Mouse (Mus musculus): ENCODE measurements around the gene Dnah8. TPM values are rescaled to one million over a fixed set of nuclear protein-coding genes. Genes with fewer than 3 reads are reported as not detected.

Dnah8 gene
- total and polyA plus RNA-seq, 3 experiments: 15.4 to 143 (median 19.5) TPM

- H3K9me3 ChIP-seq (replicated peaks; ENCODE audit: insufficient read depth, low read length): no peaks in the 10 kb centered on the region
- no peaks in the 10 kb centered on the region for H3K79me2 ChIP-seq (ENCODE audit: control insufficient read depth, insufficient read depth, low read length, poor library complexity)
- H3K27me3 ChIP-seq (ENCODE audit: control insufficient read depth in 1 of 2, insufficient read depth in 2 of 2, low read length in 2 of 2): no peaks in the 10 kb centered on the region
- TF ChIP-seq KAT2A (conservative IDR thresholded peaks at IDR 0.05; ENCODE audit: low read depth, low read length): no peak
- TF ChIP-seq CHD2 (IDR thresholded peaks at IDR 0.05; ENCODE audit: low read length): no peak
- TF ChIP-seq MAFK (IDR thresholded peaks at IDR 0.05; ENCODE audit: borderline replicate concordance, low read depth, low read length): no peak
- TF ChIP-seq MXI1 (IDR thresholded peaks at IDR 0.05; ENCODE audit: low read depth, low read length): no peak
- no peak for TF ChIP-seq RAD21 (IDR thresholded peaks at IDR 0.05; ENCODE audit: low read depth, low read length)
- no peak for TF ChIP-seq HCFC1 (IDR thresholded peaks at IDR 0.05; ENCODE audit: low read depth, low read length)
- no peak for TF ChIP-seq SMC3 (IDR thresholded peaks at IDR 0.05; ENCODE audit: low read depth, low read length)
- no peak for TF ChIP-seq POLR2A (IDR thresholded peaks at IDR 0.05; ENCODE audit: control insufficient read depth in 1 of 2, insufficient read depth in 1 of 2, low read depth in 1 of 2, low read length in 2 of 2, poor library complexity in 1 of 2)
- TF ChIP-seq TAL1 (IDR thresholded peaks at IDR 0.05; ENCODE audit: low read length): no peak
- TF ChIP-seq MEF2A (IDR thresholded peaks at IDR 0.05; ENCODE audit: extremely low read depth, insufficient replicate concordance, low read depth, low read length, poor library complexity, severe bottlenecking): no peak
- TF ChIP-seq USF2 (IDR thresholded peaks at IDR 0.05; ENCODE audit: borderline replicate concordance in 1 of 2, insufficient read depth in 1 of 2, low read depth in 1 of 2, low read length in 2 of 2): no peak
- no peak for TF ChIP-seq POLR2AphosphoS5 (IDR thresholded peaks at IDR 0.05; ENCODE audit: borderline replicate concordance, low read depth, low read length)
- no peak for TF ChIP-seq CHD1 (IDR thresholded peaks at IDR 0.05; ENCODE audit: low read depth, low read length)
- no peak overlapping the region for H3K4me3 ChIP-seq (ENCODE audit: control insufficient read depth in 1 of 2, insufficient read depth in 1 of 2, low read depth in 2 of 2, low read length in 2 of 2)
- no peak overlapping the region for H3K27ac ChIP-seq (ENCODE audit: control insufficient read depth, low read depth, low read length)
- H3K9ac ChIP-seq (ENCODE audit: control insufficient read depth, low read depth, low read length, poor library complexity, severe bottlenecking): no peak overlapping the region
- no peak for DNase-seq (ENCODE audit: low read depth, low spot score)
- H3K4me1 ChIP-seq (ENCODE audit: control insufficient read depth in 1 of 2, insufficient read depth in 2 of 2, low read length in 2 of 2): no peaks in the 10 kb centered on the region
- H3K36me3 ChIP-seq (ENCODE audit: control insufficient read depth in 1 of 2, insufficient read depth in 2 of 2, low read length in 2 of 2): no peaks in the 10 kb centered on the region; a peak in 1 of 4 replicates
Observed at GRCm38 (mm10) chr17:30749391-30749790, 125.2 kb downstream of the Dnah8 start.

- Histone ChIP-seq H3K27ac (ENCODE audit: control insufficient read depth, low read depth, low read length) (no peak overlapping the region), H3K4me1 (ENCODE audit: control insufficient read depth in 1 of 2, insufficient read depth in 2 of 2, low read length in 2 of 2) (no peaks in the 10 kb centered on the region), H3K27me3 (ENCODE audit: control insufficient read depth in 1 of 2, insufficient read depth in 2 of 2, low read length in 2 of 2) (no peaks in the 10 kb centered on the region), H3K79me2 (ENCODE audit: control insufficient read depth, insufficient read depth, low read length, poor library complexity) (no peaks in the 10 kb centered on the region), H3K9ac (ENCODE audit: control insufficient read depth, low read depth, low read length, poor library complexity, severe bottlenecking) (no peak overlapping the region), H3K36me3 (ENCODE audit: control insufficient read depth in 1 of 2, insufficient read depth in 2 of 2, low read length in 2 of 2) (no peaks in the 10 kb centered on the region; a peak in 1 of 4 replicates), H3K9me3 (replicated peaks; ENCODE audit: insufficient read depth, low read length) (no peaks in the 10 kb centered on the region), H3K4me3 (ENCODE audit: control insufficient read depth in 1 of 2, insufficient read depth in 1 of 2, low read depth in 2 of 2, low read length in 2 of 2) (no peak overlapping the region)
- DNase-seq (ENCODE audit: low read depth, low spot score): no peak
- TF ChIP-seq JUND (IDR thresholded peaks at IDR 0.05; ENCODE audit: low read depth, low read length) (no peak), TCF12 (IDR thresholded peaks at IDR 0.05; ENCODE audit: low read depth, low read length) (no peak), TBP (IDR thresholded peaks at IDR 0.05; ENCODE audit: low read depth, low read length) (no peak)
Observed at GRCm38 (mm10) chr17:30750269-30750668, 126.1 kb downstream of the Dnah8 start.

Measured in MEL (cell line).